Mouse (Mus musculus) liver, embryonic 14.5 days (tissue): ENCODE results near the gene Sdhaf3. TPM values are rescaled to one million over a fixed set of nuclear protein-coding genes. Genes with fewer than 3 reads are reported as not detected.

Experiments used
- ATAC-seq: fragments of 200-750 bp; cut with Nextera tagmentation; 2 replicates; pipeline ENCODE4 v1.8.0; 2017; ENCODE audit warnings: moderate number of reproducible peaks, mild to moderate bottlenecking, moderate library complexity; ENCODE audit not compliant: insufficient read depth
- DNase-seq, 3 experiments: peaks; one replicate each; pipeline ENCODE4 v3.0.0-alpha.2; 2012 to 2013; ENCODE audit warnings: low read depth in 3 of 3, low spot score in 3 of 3
- H3K27ac ChIP-seq: fragments of 300-500 bp; sonication (generic); 2 replicates; pipeline ENCODE4 v1.5.1; 2014; ENCODE audit warnings: moderate library complexity, mild to moderate bottlenecking, control low read depth, inconsistent platforms
- H3K27me3 ChIP-seq: fragments of 300-500 bp; sonication (generic); 2 replicates; pipeline ENCODE4 v1.6.1; 2014; ENCODE audit warnings: mild to moderate bottlenecking, low read length, moderate library complexity; ENCODE audit not compliant: control insufficient read depth, insufficient read depth
- H3K36me3 ChIP-seq: fragments of 300-500 bp; sonication (generic); replicated peaks from 2 replicates; pipeline ENCODE4 v1.6.1; 2014; ENCODE audit warnings: low read depth; ENCODE audit not compliant: control insufficient read depth, insufficient read depth
- H3K4me1 ChIP-seq, 2 experiments: fragments of 200-500 bp in 1 of 2; fragments of 300-500 bp in 1 of 2; sonication (generic) in 1 of 2; replicated peaks; 2 replicates each; pipeline ENCODE4 v1.6.1; 2012 to 2014; ENCODE audit warnings: antibody characterized with exemption in 1 of 2, inconsistent platforms in 1 of 2, low read length in 1 of 2; ENCODE audit not compliant: control insufficient read depth in 2 of 2, insufficient read depth in 2 of 2
- H3K4me2 ChIP-seq: fragments of 300-500 bp; sonication (generic); 2 replicates; pipeline ENCODE4 v1.6.1; 2014; ENCODE audit warnings: low read depth, mild to moderate bottlenecking, control low read depth, moderate library complexity
- H3K4me3 ChIP-seq, 2 experiments: fragments of 200-500 bp in 1 of 2; fragments of 300-500 bp in 1 of 2; sonication (generic) in 1 of 2; 2 replicates each; pipeline ENCODE4 v1.5.1; 2012 to 2014; ENCODE audit warnings: low read depth in 2 of 2, low read length in 2 of 2, mild to moderate bottlenecking in 2 of 2, control low read depth in 1 of 2, inconsistent platforms in 1 of 2, moderate library complexity in 1 of 2; ENCODE audit not compliant: insufficient read depth in 1 of 2
- H3K9ac ChIP-seq: fragments of 300-500 bp; sonication (generic); replicated peaks from 2 replicates; pipeline ENCODE4 v1.6.1; 2014; ENCODE audit warnings: mild to moderate bottlenecking, control low read depth, moderate library complexity
- H3K9me3 ChIP-seq: fragments of 300-500 bp; sonication (generic); 2 replicates; pipeline ENCODE4 v1.6.1; 2016; ENCODE audit warnings: low read length, mixed read lengths; ENCODE audit not compliant: control insufficient read depth
- CTCF ChIP-seq: IDR thresholded peaks from 2 replicates; pipeline ENCODE4 v1.5.1; 2016; ENCODE audit warnings: antibody characterized with exemption, low read depth, control low read depth
- EP300 ChIP-seq: IDR thresholded peaks from 2 replicates; pipeline ENCODE4 v1.6.1; 2016; ENCODE audit warnings: antibody characterized with exemption, low read depth
- WGBS: fragments of 180-500 bp; shearing (Covaris S2); extraction: QIAGEN DNeasy Blood & Tissue Kit; methylation state at CpG from one replicate; pipeline ENCODE4 v1.1.7; 2014; ENCODE audit not compliant: insufficient replicate concordance; 5-methylcytosine and 5-hydroxymethylcytosine counted together
- polyA plus RNA-seq, 2 experiments: library from polyadenylated mRNA; depleted of rRNA in 1 of 2; stranded (reverse) in 1 of 2; unstranded in 1 of 2; fragments of >200 nt; fragmentation: Nextera tagmentation in 1 of 2; extraction: Ambion mirVana in 1 of 2; gene quantifications; 2 replicates each; pipeline versions ENCODE4 v1.2.1 to v1.2.3; 2012 to 2014

The Sdhaf3 gene
- polyA plus RNA-seq, 2 experiments = 0.85 to 2.4 TPM

DNA sequence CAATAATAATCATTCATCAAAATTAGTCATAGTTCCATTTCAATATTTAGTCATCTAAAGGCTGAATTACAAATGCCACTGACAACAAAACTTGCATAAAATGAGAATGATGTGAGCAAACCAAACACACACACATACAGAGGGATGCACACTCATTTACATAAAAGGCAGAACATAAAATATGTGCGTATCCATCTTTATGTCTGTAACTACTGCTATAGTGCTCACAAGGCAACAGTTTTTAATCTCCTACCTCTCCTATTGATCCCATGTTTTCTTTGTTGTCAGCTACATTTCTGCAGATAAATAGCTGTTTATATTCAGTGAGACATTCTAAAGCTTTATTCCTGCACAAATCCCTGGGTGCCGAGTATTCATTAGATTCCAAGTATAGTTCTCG, 107.0 kb downstream of the Sdhaf3 start:
- H3K4me2 ChIP-seq = no peak overlapping the region
- H3K27me3 ChIP-seq = no peaks in the 10 kb centered on the region
- no peak overlapping the region for H3K9ac ChIP-seq
- no peak overlapping the region for H3K4me3 ChIP-seq
- WGBS = 76% methylated on average over 3 of the region's 3 CpGs
- DNase-seq (no peak), ATAC-seq (no peak)
- no peaks in the 10 kb centered on the region for H3K36me3 ChIP-seq
- H3K27ac ChIP-seq = no peak overlapping the region
- no peaks in the 10 kb centered on the region for H3K9me3 ChIP-seq
- no peaks in the 10 kb centered on the region for H3K4me1 ChIP-seq
- TF ChIP-seq EP300 (no peak), CTCF (no peak)

DNA sequence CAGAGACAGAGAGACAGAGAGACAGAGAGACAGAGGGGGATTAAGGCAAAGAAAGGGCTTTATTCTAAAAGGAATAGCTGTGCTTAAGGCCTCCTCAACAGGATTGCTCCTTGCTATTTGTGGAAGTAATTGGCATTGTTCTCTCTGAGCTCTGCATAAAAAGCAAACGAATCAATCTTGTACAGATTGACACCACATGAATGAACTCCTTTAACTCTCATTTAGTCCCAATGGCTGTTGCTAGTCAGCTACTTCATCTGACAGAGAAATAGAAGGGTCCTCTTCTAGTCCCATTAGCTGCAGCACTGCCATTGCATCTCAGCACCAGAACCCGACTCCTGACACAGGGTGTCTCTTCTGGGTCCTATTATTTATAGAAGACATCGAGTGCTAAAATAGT, 113.0 kb downstream of the Sdhaf3 start:
- Histone ChIP-seq H3K9ac (no peak overlapping the region), H3K27ac (no peak overlapping the region), H3K36me3 (no peaks in the 10 kb centered on the region), H3K4me3 (no peak overlapping the region), H3K9me3 (no peaks in the 10 kb centered on the region), H3K4me1 (no peaks in the 10 kb centered on the region), H3K27me3 (no peaks in the 10 kb centered on the region), H3K4me2 (no peak overlapping the region)
- TF ChIP-seq CTCF (no peak), EP300 (no peak)
- DNase-seq (no peak), ATAC-seq (no peak)
- 41% methylated on average over 3 of the region's 3 CpGs for WGBS

DNA sequence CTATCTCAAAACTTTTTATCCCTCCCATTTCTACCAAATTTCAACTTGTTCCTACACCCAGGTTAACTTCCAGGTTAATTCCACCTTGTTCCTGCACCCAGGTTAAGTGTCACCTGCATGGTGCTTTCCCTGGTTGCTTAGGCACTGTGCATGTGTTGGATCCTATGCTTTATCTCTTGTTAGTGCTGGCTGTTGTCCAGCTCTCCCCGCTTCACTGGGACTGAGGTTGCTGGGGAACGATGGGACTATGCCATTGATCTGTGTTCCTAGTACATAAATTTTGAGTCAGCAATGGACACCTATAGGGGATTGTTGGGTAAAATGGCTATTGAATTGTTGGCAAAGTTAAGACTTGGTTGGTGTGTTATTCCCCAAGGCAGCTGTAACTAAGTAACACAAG, 113.7 kb downstream of the Sdhaf3 start:
- no peak overlapping the region for H3K4me3 ChIP-seq
- no peak overlapping the region for H3K9ac ChIP-seq
- H3K36me3 ChIP-seq = no peaks in the 10 kb centered on the region
- no peak for ATAC-seq
- H3K4me2 ChIP-seq = no peak overlapping the region
- no peaks in the 10 kb centered on the region for H3K4me1 ChIP-seq
- TF ChIP-seq EP300 = no peak
- no peak for DNase-seq
- no peaks in the 10 kb centered on the region for H3K9me3 ChIP-seq
- H3K27me3 ChIP-seq = no peaks in the 10 kb centered on the region
- 65% methylated on average over 2 of the region's 2 CpGs for WGBS
- no peak overlapping the region for H3K27ac ChIP-seq

DNA sequence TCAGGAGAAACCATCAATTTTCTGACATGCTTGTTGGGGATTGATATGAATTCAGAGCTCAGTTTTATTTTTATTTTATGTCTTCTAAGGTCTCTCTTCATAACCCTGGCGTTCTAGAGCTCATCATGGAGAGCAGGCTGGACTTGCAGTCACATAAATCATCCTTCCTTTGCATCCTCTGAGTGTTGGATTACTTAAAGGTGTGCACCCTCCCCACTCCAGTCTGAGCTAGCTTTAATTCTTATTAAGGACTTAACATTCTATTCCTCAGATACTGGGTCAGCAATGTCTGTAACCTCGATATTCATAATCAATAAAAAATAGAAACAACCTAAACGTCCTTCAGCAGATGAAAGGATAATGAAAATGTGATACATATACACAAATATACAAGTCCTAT, 126.2 kb downstream of the Sdhaf3 start:
- TF ChIP-seq CTCF (no peak), EP300 (no peak)
- ATAC-seq (no peak), DNase-seq (no peak)
- Histone ChIP-seq H3K36me3 (no peaks in the 10 kb centered on the region), H3K4me3 (no peak overlapping the region), H3K9me3 (no peaks in the 10 kb centered on the region), H3K4me2 (no peak overlapping the region), H3K9ac (no peak overlapping the region), H3K27ac (no peak overlapping the region), H3K4me1 (no peaks in the 10 kb centered on the region), H3K27me3 (no peaks in the 10 kb centered on the region)
- 41% methylated on average over 3 of the region's 3 CpGs for WGBS

DNA sequence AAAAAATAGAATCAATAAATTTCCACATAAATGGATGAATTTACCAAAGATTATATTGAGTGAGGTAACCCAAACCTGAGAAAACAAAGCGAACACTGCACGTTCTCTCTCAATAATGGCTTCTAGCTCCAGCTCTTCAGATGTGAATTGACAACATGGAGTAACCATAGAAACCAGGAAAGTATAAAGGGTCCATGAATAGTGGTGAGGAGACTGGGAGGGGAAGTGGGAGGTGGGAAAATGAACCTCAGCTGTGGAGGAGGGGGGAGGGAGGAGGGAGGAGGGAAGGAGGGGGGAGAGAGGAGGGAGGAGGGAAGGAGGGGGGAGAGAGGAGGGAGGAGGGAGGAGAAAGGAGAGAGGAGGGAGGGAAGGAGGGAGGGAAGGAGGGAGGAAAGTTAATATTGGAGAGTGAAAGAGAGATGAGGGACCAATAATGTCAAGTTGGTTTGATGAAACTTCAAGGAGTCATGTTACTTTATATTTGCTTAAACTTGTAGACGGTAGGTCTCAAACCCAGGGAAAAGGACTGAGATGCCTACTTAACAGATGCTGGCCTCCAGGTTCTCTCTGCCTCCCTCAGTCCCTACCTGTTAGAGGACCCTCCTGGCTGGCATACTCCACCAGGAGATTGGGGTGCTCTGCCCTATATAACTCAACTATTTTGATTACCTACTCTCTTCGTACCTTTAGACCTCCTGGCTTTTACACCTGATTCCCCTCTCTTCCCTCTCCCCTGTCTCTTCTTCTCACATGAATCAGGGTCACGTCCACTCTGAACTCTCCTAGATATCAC, 126.9 kb downstream of the Sdhaf3 start:
- no peak overlapping the region for H3K4me3 ChIP-seq
- WGBS = 61% methylated on average over 5 of the region's 5 CpGs
- H3K9me3 ChIP-seq = no peaks in the 10 kb centered on the region
- DNase-seq (no peak), ATAC-seq (no peak)
- TF ChIP-seq EP300 (no peak), CTCF (no peak)
- no peak overlapping the region for H3K27ac ChIP-seq
- no peaks in the 10 kb centered on the region for H3K4me1 ChIP-seq
- no peaks in the 10 kb centered on the region for H3K36me3 ChIP-seq
- H3K4me2 ChIP-seq = no peak overlapping the region
- H3K9ac ChIP-seq = no peak overlapping the region
- H3K27me3 ChIP-seq = no peaks in the 10 kb centered on the region
